Mouse (Mus musculus) liver, adult 2 months (tissue): ENCODE data around the gene Sumo1.

Source experiments
- CTCF ChIP-seq: fragments of 200-500 bp; IDR thresholded peaks from 2 replicates; pipeline ENCODE4 v1.5.1; 2011; ENCODE audit warnings: low read depth, low read length, control low read depth
- POLR2A ChIP-seq: fragments of 200-500 bp; IDR thresholded peaks from 2 replicates; pipeline ENCODE4 v1.6.1; 2011; ENCODE audit warnings: low read length, control low read depth; ENCODE audit not compliant: insufficient read depth; ENCODE audit errors: extremely low read depth

- peak; percentile 72 for TF ChIP-seq CTCF
- no peak for TF ChIP-seq POLR2A
Measured at GRCm38 (mm10) chr1:59613795-59614194, 56.8 kb downstream of the Sumo1 start.
